Mouse (Mus musculus) stomach, postnatal 0 days (tissue): ENCODE measurements around the gene Suclg1. TPM values are rescaled to one million over a fixed set of nuclear protein-coding genes. Genes with fewer than 3 reads are reported as not detected.
A peak's percentile ranks its signal among the peaks of the same experiment; 100 is the strongest.

Source experiments
- ATAC-seq: fragments of 200-750 bp; cut with Nextera tagmentation; 2 replicates; pipeline ENCODE4 v1.8.0; 2017; ENCODE audit not compliant: low FRiP score, low TSS enrichment
- DNase-seq: peaks from one replicate; pipeline ENCODE4 v3.0.0-alpha.2; 2016; ENCODE audit warnings: low spot score
- H3K27ac ChIP-seq: fragments of 300-500 bp; sonication (generic); replicated peaks from 2 replicates; pipeline ENCODE4 v1.5.1; 2014; ENCODE audit warnings: mild to moderate bottlenecking, control low read depth
- H3K27me3 ChIP-seq: fragments of 300-500 bp; sonication (generic); 2 replicates; pipeline ENCODE4 v1.6.1; 2014; ENCODE audit warnings: low read length; ENCODE audit not compliant: control insufficient read depth, insufficient read depth
- H3K36me3 ChIP-seq: fragments of 300-500 bp; sonication (generic); 2 replicates; pipeline ENCODE4 v1.6.1; 2014; ENCODE audit warnings: low read length, mixed read lengths; ENCODE audit not compliant: control insufficient read depth, insufficient read depth
- H3K4me1 ChIP-seq: fragments of 300-500 bp; sonication (generic); replicated peaks from 2 replicates; pipeline ENCODE4 v1.6.1; 2014; ENCODE audit warnings: antibody characterized with exemption; ENCODE audit not compliant: control insufficient read depth, insufficient read depth
- H3K4me2 ChIP-seq: fragments of 300-500 bp; sonication (generic); replicated peaks from 2 replicates; pipeline ENCODE4 v1.6.1; 2014; ENCODE audit warnings: low read depth, mild to moderate bottlenecking, control low read depth, moderate library complexity
- H3K4me3 ChIP-seq: fragments of 300-500 bp; sonication (generic); 2 replicates; pipeline ENCODE4 v1.5.1; 2014; ENCODE audit warnings: low read depth, low read length, control low read depth
- H3K9ac ChIP-seq: fragments of 300-500 bp; sonication (generic); 2 replicates; pipeline ENCODE4 v1.6.1; 2014; ENCODE audit warnings: mild to moderate bottlenecking, low read length, control low read depth, mixed read lengths
- H3K9me3 ChIP-seq: fragments of 300-500 bp; sonication (generic); 2 replicates; pipeline ENCODE4 v1.6.1; 2016; ENCODE audit warnings: low read length; ENCODE audit not compliant: control insufficient read depth
- CTCF ChIP-seq: IDR thresholded peaks from 2 replicates; pipeline ENCODE4 v1.5.1; 2016; ENCODE audit warnings: antibody characterized with exemption, low read depth, mild to moderate bottlenecking, moderate library complexity
- EP300 ChIP-seq: optimal IDR thresholded peaks from 2 replicates; pipeline ENCODE3; 2016; ENCODE audit warnings: antibody characterized with exemption
- WGBS: fragments of 180-500 bp; shearing (Covaris S2); extraction: QIAGEN DNeasy Blood & Tissue Kit; methylation state at CpG from one replicate; pipeline ENCODE4 v1.1.7; 2014; 5-methylcytosine and 5-hydroxymethylcytosine counted together
- polyA plus RNA-seq: library from polyadenylated mRNA; unstranded; fragments of >200 nt; fragmentation: Nextera tagmentation; extraction: Ambion mirVana; gene quantifications from 2 replicates; pipeline ENCODE4 v1.2.1, GENCODE M21; 2015

Suclg1 gene
- polyA plus RNA-seq, 1 experiment from 2014 or later: 205 TPM

- no peak overlapping the region for H3K27ac ChIP-seq
- TF ChIP-seq EP300: no peak
- no peak for TF ChIP-seq CTCF
- H3K36me3 ChIP-seq: no peaks in the 10 kb centered on the region
- no peak overlapping the region for H3K9ac ChIP-seq
- no peak overlapping the region for H3K4me2 ChIP-seq
- H3K27me3 ChIP-seq: no peaks in the 10 kb centered on the region
- H3K4me3 ChIP-seq: no peak overlapping the region
- H3K9me3 ChIP-seq: no peaks in the 10 kb centered on the region
- no peak for ATAC-seq
- H3K4me1 ChIP-seq: 0 out of 2 replicates have a peak, but pooled peaks cover 2% of the 10 kb centered on the region
- no peak for DNase-seq
- 57% methylated on average over 2 of the region's 2 CpGs for WGBS
Measured at GRCm38 (mm10) chr6:73246821-73247220, 1.4 kb upstream of the Suclg1 start.

GRCm38 (mm10) chr6:73247452-73247851 is 730 bp upstream of the Suclg1 start:
- H3K27me3 ChIP-seq: no peaks in the 10 kb centered on the region
- H3K4me1 ChIP-seq: 0 out of 2 replicates have a peak, but pooled peaks cover 2% of the 10 kb centered on the region
- no peaks in the 10 kb centered on the region for H3K9me3 ChIP-seq
- DNase-seq (peak; percentile 29), ATAC-seq (no peak)
- H3K4me2 ChIP-seq: peak overlapping the region; percentile 67
- no peaks in the 10 kb centered on the region for H3K36me3 ChIP-seq
- peak overlapping the region; percentile 90; the same call in 1 of the 2 replicates for H3K4me3 ChIP-seq
- TF ChIP-seq EP300 (no peak), CTCF (peak; percentile 73)
- no peak overlapping the region for H3K9ac ChIP-seq
- 38% methylated on average over 4 of the region's 4 CpGs for WGBS
- H3K27ac ChIP-seq: no peak overlapping the region

GRCm38 (mm10) chr6:73249049-73249422 is 854 bp downstream of the Suclg1 start:
- peak; percentile 47 for ATAC-seq
- H3K4me1 ChIP-seq: 0 out of 2 replicates have a peak, but pooled peaks cover 2% of the 10 kb centered on the region
- no peaks in the 10 kb centered on the region for H3K27me3 ChIP-seq
- peak overlapping the region; percentile 96 for H3K9ac ChIP-seq
- 2% methylated on average over 12 of the region's 12 CpGs for WGBS
- no peaks in the 10 kb centered on the region for H3K36me3 ChIP-seq
- DNase-seq: peak; percentile 53
- peak overlapping the region; percentile 70 for H3K27ac ChIP-seq
- peak overlapping the region; percentile 90 for H3K4me3 ChIP-seq
- H3K4me2 ChIP-seq: peak overlapping the region; percentile 67
- no peaks in the 10 kb centered on the region for H3K9me3 ChIP-seq
- TF ChIP-seq EP300 (no peak), CTCF (no peak)

- no peaks in the 10 kb centered on the region for H3K36me3 ChIP-seq
- 0 out of 2 replicates have a peak, but pooled peaks cover 2% of the 10 kb centered on the region for H3K4me1 ChIP-seq
- 73% methylated on average over 4 of the region's 4 CpGs for WGBS
- H3K4me3 ChIP-seq: no peak overlapping the region
- H3K9ac ChIP-seq: no peak overlapping the region
- no peak overlapping the region for H3K27ac ChIP-seq
- DNase-seq: no peak
- no peaks in the 10 kb centered on the region for H3K27me3 ChIP-seq
- no peaks in the 10 kb centered on the region for H3K9me3 ChIP-seq
- no peak overlapping the region; the same call in 1 of the 2 replicates for H3K4me2 ChIP-seq
- no peak for ATAC-seq
- TF ChIP-seq EP300 (no peak), CTCF (no peak)
Measured at GRCm38 (mm10) chr6:73249851-73250250, 1.7 kb downstream of the Suclg1 start.

GRCm38 (mm10) chr6:73251336-73251735 is 3.2 kb downstream of the Suclg1 start:
- Histone ChIP-seq H3K4me3 (no peak overlapping the region), H3K4me1 (0 out of 2 replicates have a peak, but pooled peaks cover 2% of the 10 kb centered on the region), H3K4me2 (no peak overlapping the region), H3K9me3 (no peaks in the 10 kb centered on the region), H3K36me3 (peaks cover under 1% of the 10 kb centered on the region; the same call in 1 of the 2 replicates), H3K27ac (no peak overlapping the region), H3K9ac (no peak overlapping the region), H3K27me3 (no peaks in the 10 kb centered on the region)
- TF ChIP-seq CTCF (no peak), EP300 (no peak)
- 79% methylated on average over 11 of the region's 11 CpGs for WGBS
- ATAC-seq (no peak), DNase-seq (no peak)

- Histone ChIP-seq H3K36me3 (peaks cover 7% of the 10 kb centered on the region; the same call in 1 of the 2 replicates), H3K4me3 (no peak overlapping the region), H3K9me3 (no peaks in the 10 kb centered on the region), H3K4me1 (0 out of 2 replicates have a peak, but pooled peaks cover 2% of the 10 kb centered on the region), H3K4me2 (no peak overlapping the region), H3K9ac (no peak overlapping the region), H3K27ac (no peak overlapping the region), H3K27me3 (no peaks in the 10 kb centered on the region)
- ATAC-seq (no peak), DNase-seq (no peak)
- TF ChIP-seq EP300 (no peak), CTCF (no peak)
Measured at GRCm38 (mm10) chr6:73252396-73252795, 4.2 kb downstream of the Suclg1 start.
